Mouse (Mus musculus) CH12.LX (cell line): ENCODE data around the gene Onecut3. TPM values are rescaled to one million over a fixed set of nuclear protein-coding genes. Genes with fewer than 3 reads are reported as not detected.

ENCODE experiments used
- DNase-seq: peaks from one replicate; pipeline ENCODE4 v3.0.0-alpha.2; 2013; ENCODE audit errors: extremely low read depth
- H3K27ac ChIP-seq: 2 replicates; pipeline ENCODE4 v1.5.1; 2012; ENCODE audit warnings: low read depth, mild to moderate bottlenecking, control low read depth, moderate library complexity; ENCODE audit not compliant: insufficient read depth
- H3K27me3 ChIP-seq: replicated peaks from 2 replicates; pipeline ENCODE3; 2012; ENCODE audit warnings: inconsistent platforms
- H3K36me3 ChIP-seq, 2 experiments: replicated peaks in 1 of 2; 2 replicates each; pipeline versions ENCODE3 to v1.6.1; 2012; ENCODE audit warnings: inconsistent platforms in 1 of 2, low read length in 1 of 2, mild to moderate bottlenecking in 1 of 2, mixed read lengths in 1 of 2, moderate library complexity in 1 of 2; ENCODE audit not compliant: control insufficient read depth in 1 of 2, insufficient read depth in 1 of 2
- H3K4me1 ChIP-seq, 2 experiments: 2 replicates each; pipeline ENCODE4 v1.6.1; 2012; ENCODE audit warnings: inconsistent platforms in 1 of 2, moderate library complexity in 1 of 2; ENCODE audit not compliant: insufficient read depth in 2 of 2, control insufficient read depth in 1 of 2
- H3K4me2 ChIP-seq: 2 replicates; pipeline ENCODE4 v1.6.1; 2012; ENCODE audit warnings: low read depth, mild to moderate bottlenecking, control low read depth; ENCODE audit not compliant: poor library complexity, insufficient read depth, severe bottlenecking
- H3K4me3 ChIP-seq, 3 experiments: fragments of 150-350 bp in 1 of 3; sonication (generic) in 1 of 3; replicated peaks in 1 of 3; 2 replicates each; pipeline versions ENCODE3 to v1.5.1; 2011 to 2012; ENCODE audit warnings: low read depth in 2 of 3, low read length in 2 of 3, mild to moderate bottlenecking in 2 of 3, moderate library complexity in 2 of 3, control low read depth in 1 of 3, improper control_type of control experiment in 1 of 3, inconsistent platforms in 1 of 3, mixed read lengths in 1 of 3; ENCODE audit not compliant: poor library complexity in 1 of 3
- H3K79me2 ChIP-seq: replicated peaks from 2 replicates; pipeline ENCODE4 v1.6.1; 2012; ENCODE audit warnings: mild to moderate bottlenecking, moderate library complexity; ENCODE audit not compliant: control insufficient read depth, poor library complexity, insufficient read depth, severe bottlenecking; ENCODE audit errors: extremely low read depth
- H3K9ac ChIP-seq: 2 replicates; pipeline ENCODE4 v1.6.1; 2012; ENCODE audit warnings: low read depth, mild to moderate bottlenecking, control low read depth, moderate library complexity; ENCODE audit not compliant: insufficient read depth
- H3K9me3 ChIP-seq: replicated peaks from 2 replicates; pipeline ENCODE3; 2012; ENCODE audit warnings: low read length, inconsistent platforms, mixed read lengths
- CTCF ChIP-seq, 2 experiments: IDR thresholded peaks in 1 of 2; conservative IDR thresholded peaks in 1 of 2; 2 replicates each; pipeline ENCODE4 v1.5.1; 2011 to 2012; ENCODE audit warnings: low read depth in 2 of 2, low read length in 2 of 2, improper control_type of control experiment in 1 of 2, inconsistent platforms in 1 of 2, mild to moderate bottlenecking in 1 of 2, moderate library complexity in 1 of 2
- EP300 ChIP-seq: IDR thresholded peaks from 2 replicates; pipeline ENCODE4 v1.6.1; 2011; ENCODE audit warnings: low read length, improper control_type of control experiment
- ETS1 ChIP-seq: conservative IDR thresholded peaks from 2 replicates; pipeline ENCODE4 v1.6.1; 2012; ENCODE audit warnings: low read depth, mild to moderate bottlenecking, inconsistent platforms, low read length, improper control_type of control experiment, moderate library complexity
- HCFC1 ChIP-seq: IDR thresholded peaks from 2 replicates; pipeline ENCODE4 v1.6.1; 2012; ENCODE audit warnings: low read depth, mild to moderate bottlenecking, inconsistent platforms, low read length, improper control_type of control experiment
- IRF4 ChIP-seq: IDR thresholded peaks from 2 replicates; pipeline ENCODE4 v1.6.1; 2014; ENCODE audit warnings: low read depth, mild to moderate bottlenecking, inconsistent platforms, low read length, improper control_type of control experiment
- JUN ChIP-seq: IDR thresholded peaks from 2 replicates; pipeline ENCODE4 v1.6.1; 2011; ENCODE audit warnings: low read depth, mild to moderate bottlenecking, low read length, improper control_type of control experiment, moderate library complexity; ENCODE audit not compliant: insufficient read depth
- JUND ChIP-seq: conservative IDR thresholded peaks from 2 replicates; pipeline ENCODE4 v1.6.1; 2011; ENCODE audit warnings: low read depth, low read length, improper control_type of control experiment
- KAT2A ChIP-seq: IDR thresholded peaks from 2 replicates; pipeline ENCODE4 v1.6.1; 2012; ENCODE audit warnings: low read length, improper control_type of control experiment, inconsistent platforms; ENCODE audit not compliant: insufficient replicate concordance
- MYC ChIP-seq: IDR thresholded peaks from 2 replicates; pipeline ENCODE4 v1.6.1; 2011; ENCODE audit warnings: low read depth, mild to moderate bottlenecking, improper control_type of control experiment, low read length
- NELFE ChIP-seq: IDR thresholded peaks from 2 replicates; pipeline ENCODE4 v1.6.1; 2011; ENCODE audit warnings: low read depth, low read length, improper control_type of control experiment
- PAX5 ChIP-seq: IDR thresholded peaks from 2 replicates; pipeline ENCODE4 v1.6.1; 2012; ENCODE audit warnings: low read length, inconsistent platforms, mixed read lengths
- POLR2AphosphoS2 ChIP-seq: IDR thresholded peaks from 2 replicates; pipeline ENCODE4 v1.6.1; 2011; ENCODE audit warnings: low read depth, low read length, improper control_type of control experiment
- SMC3 ChIP-seq: IDR thresholded peaks from 2 replicates; pipeline ENCODE4 v1.6.1; 2011; ENCODE audit warnings: low read depth, low read length, improper control_type of control experiment
- TBP ChIP-seq: conservative IDR thresholded peaks from 2 replicates; pipeline ENCODE4 v1.6.1; 2011; ENCODE audit warnings: low read depth, low read length, improper control_type of control experiment
- UBTF ChIP-seq: IDR thresholded peaks from 2 replicates; pipeline ENCODE4 v1.6.1; 2012; ENCODE audit warnings: low read depth, mild to moderate bottlenecking, inconsistent platforms, low read length, improper control_type of control experiment, moderate library complexity
- USF2 ChIP-seq: conservative IDR thresholded peaks from 2 replicates; pipeline ENCODE4 v1.6.1; 2011; ENCODE audit warnings: low read depth, low read length, improper control_type of control experiment
- ZC3H11A ChIP-seq: IDR thresholded peaks from 2 replicates; pipeline ENCODE4 v1.6.1; 2012; ENCODE audit warnings: low read depth, mild to moderate bottlenecking, inconsistent platforms, low read length, improper control_type of control experiment
- ZNF384 ChIP-seq: IDR thresholded peaks from 2 replicates; pipeline ENCODE4 v1.6.1; 2012; ENCODE audit warnings: low read depth, low read length, improper control_type of control experiment, inconsistent platforms
- dilution Hi-C: fragments of 300-500 bp; cut with MboI; formaldehyde crosslinking; loops from 2 replicates; pipeline ENCODE4 v1.14.3; 2020; ENCODE audit warnings: low sequenced_read_pairs; ENCODE audit not compliant: extremely low pct_unique_long_range_greater_than_20kb, extremely low pct_ligation_motif_present
- in situ Hi-C: fragments of 300-500 bp; cut with MboI; formaldehyde crosslinking; loops from 3 replicates; pipeline ENCODE4 v1.14.3; 2019; ENCODE audit warnings: low sequenced_read_pairs, low pct_ligation_motif_present, low pct_unique_long_range_greater_than_20kb, mixed read lengths
- polyA plus RNA-seq: library from polyadenylated mRNA; unstranded; fragments of >175 nt; gene quantifications from 2 replicates; pipeline ENCODE4 v1.2.1, GENCODE M21; 2012; ENCODE audit warnings: low read depth; ENCODE audit not compliant: insufficient read length
- total RNA-seq, 2 experiments: library from RNA; depleted of rRNA; stranded (reverse); fragments of 300-350 nt in 1 of 2; fragments of >200 nt in 1 of 2; gene quantifications; 2 replicates each; pipeline ENCODE4 v1.2.3; 2012 to 2014

Onecut3 gene
- total and polyA plus RNA-seq, 3 experiments = not detected

- in situ Hi-C loops (no loop called here), dilution Hi-C loops (no loop called here)
- peaks cover 2% of the 10 kb centered on the region for H3K9me3 ChIP-seq
- peaks cover 70% of the 10 kb centered on the region for H3K27me3 ChIP-seq
- H3K79me2 ChIP-seq = no peaks in the 10 kb centered on the region
- H3K9ac ChIP-seq = no peak overlapping the region
- H3K4me3 ChIP-seq = no peak overlapping the region
- no peak overlapping the region for H3K4me2 ChIP-seq
- H3K4me1 ChIP-seq = peaks cover 0 to 16% of the 10 kb centered on the region in 2 experiments; a peak in 2 of 4 replicates
- no peak overlapping the region for H3K27ac ChIP-seq
- no peak for TF ChIP-seq PAX5
- no peak for TF ChIP-seq EP300
- TF ChIP-seq SMC3 = no peak
- no peak for TF ChIP-seq TBP
- TF ChIP-seq USF2 = no peak
- no peak for TF ChIP-seq ZNF384
- TF ChIP-seq ZC3H11A = no peak
- no peak for DNase-seq
- H3K36me3 ChIP-seq = no peaks in the 10 kb centered on the region
Measured at GRCm38 (mm10) chr10:80513739-80514138, 19.1 kb downstream of the Onecut3 start.

GRCm38 (mm10) chr10:80519287-80519686 is 24.7 kb downstream of the Onecut3 start:
- Histone ChIP-seq H3K27ac (no peak overlapping the region), H3K79me2 (no peaks in the 10 kb centered on the region), H3K4me2 (no peak overlapping the region), H3K9me3 (peaks cover 20% of the 10 kb centered on the region), H3K36me3 (no peaks in the 10 kb centered on the region), H3K4me1 (no peaks in the 10 kb centered on the region), H3K9ac (no peak overlapping the region), H3K27me3 (peaks cover 43% of the 10 kb centered on the region), H3K4me3 (no peak overlapping the region)
- DNase-seq = no peak
- in situ Hi-C loops = no loop called here
- dilution Hi-C loops = no loop called here
- TF ChIP-seq KAT2A (no peak), EP300 (no peak), ZNF384 (peak; percentile 96), CTCF (conservative IDR thresholded peaks at IDR 0.05 in 1 of 2, IDR thresholded peaks at IDR 0.05 in 1 of 2; ENCODE audit: low read depth in 2 of 2, low read length in 2 of 2) (peak; percentile 37 to 47)

GRCm38 (mm10) chr10:80523299-80523698 is 28.7 kb downstream of the Onecut3 start:
- Histone ChIP-seq H3K27ac (no peak overlapping the region), H3K36me3 (no peaks in the 10 kb centered on the region), H3K27me3 (peaks cover 48% of the 10 kb centered on the region), H3K79me2 (no peaks in the 10 kb centered on the region), H3K4me3 (no peak overlapping the region), H3K4me2 (no peak overlapping the region), H3K9ac (no peak overlapping the region), H3K4me1 (no peaks in the 10 kb centered on the region), H3K9me3 (peaks cover 20% of the 10 kb centered on the region)
- dilution Hi-C loops (no loop called here), in situ Hi-C loops (no loop called here)
- DNase-seq = no peak
- no peak for TF ChIP-seq ETS1
- peak; percentile 2; the same call in 1 of the 2 replicates for TF ChIP-seq SMC3
- no peak for TF ChIP-seq HCFC1
- no peak for TF ChIP-seq JUND
- TF ChIP-seq UBTF = no peak
- no peak for TF ChIP-seq POLR2AphosphoS2
- no peak for TF ChIP-seq JUN
- no peak for TF ChIP-seq USF2
- TF ChIP-seq IRF4 = no peak
- TF ChIP-seq MYC = no peak
- TF ChIP-seq CTCF (conservative IDR thresholded peaks at IDR 0.05 in 1 of 2, IDR thresholded peaks at IDR 0.05 in 1 of 2; ENCODE audit: low read depth in 2 of 2, low read length in 2 of 2) = peak; percentile 28 to 34; a peak in 1 of 4 replicates
- TF ChIP-seq NELFE = no peak
